Mouse (Mus musculus) brain, embryonic 14.5 days (tissue): Measurements from ENCODE around the gene Anks1b.

Source experiments
- CTCF ChIP-seq: fragments of 200-500 bp; IDR thresholded peaks from 2 replicates; pipeline ENCODE4 v1.5.1; 2012; ENCODE audit warnings: inconsistent platforms, mild to moderate bottlenecking, moderate library complexity, borderline replicate concordance; ENCODE audit not compliant: insufficient read depth, insufficient read length; ENCODE audit errors: extremely low read depth
- POLR2A ChIP-seq: fragments of 200-500 bp; IDR thresholded peaks from 2 replicates; pipeline ENCODE4 v1.6.1; 2012; ENCODE audit warnings: mild to moderate bottlenecking, inconsistent platforms, borderline replicate concordance; ENCODE audit not compliant: poor library complexity, insufficient read depth, insufficient read length, severe bottlenecking; ENCODE audit errors: extremely low read depth

DNA sequence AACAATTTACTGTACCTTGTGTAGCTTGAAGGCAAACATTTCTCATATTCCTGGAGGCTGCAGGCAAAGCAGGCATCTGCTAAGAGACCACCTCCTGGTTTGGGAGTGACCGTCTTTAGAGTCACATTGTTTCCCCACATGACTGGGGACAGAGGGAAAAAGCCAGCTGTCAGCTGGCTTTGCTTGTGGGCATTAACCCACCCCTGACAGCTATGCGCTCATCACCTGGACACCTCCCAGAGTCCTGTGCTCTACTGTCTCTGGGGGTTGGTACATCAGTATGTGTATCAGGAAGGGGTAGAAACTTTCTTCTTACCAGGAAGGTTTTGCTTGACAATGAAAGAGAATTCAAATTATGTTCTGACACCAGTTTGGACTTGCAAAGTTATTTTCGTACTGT, 207.8 kb downstream of the Anks1b start:
- TF ChIP-seq CTCF = no peak
- TF ChIP-seq POLR2A = no peak
